Mouse (Mus musculus) ovary, postnatal 36 days (tissue): ENCODE measurements at regions not wholly inside any gene's neighbourhood (a gene's known extent, or its start where the extent isn't known, plus 50 kb on each side); places are given as distances from the start of the nearest gene placed in this dataset.
A peak's percentile ranks its signal among the peaks of the same experiment; 100 is the strongest.

Experiments used
- DNase-seq: peaks from one replicate; pipeline ENCODE4 v3.0.0; 2022; ENCODE audit warnings: low spot score, mixed read lengths

GRCm38 (mm10) chr2:30525295-30525694 lies 51.3 kb upstream of the Ier5l start:
- no peak for DNase-seq

- no peak for DNase-seq
These were observed 51.8 kb upstream of the Ier5l start for GRCm38 (mm10) chr2:30525831-30526230.

- DNase-seq = no peak
These were observed 53.5 kb upstream of the Ier5l start for GRCm38 (mm10) chr2:30527495-30527894.

- DNase-seq = no peak
These were observed 58.9 kb upstream of the Ier5l start for GRCm38 (mm10) chr2:30532948-30533347.

- no peak for DNase-seq
These were observed 59.3 kb upstream of the Ier5l start for GRCm38 (mm10) chr2:30533367-30533766.

- DNase-seq = no peak
These were observed 60.4 kb upstream of the Cstad start for GRCm38 (mm10) chr2:30534485-30534884.

- DNase-seq = no peak
These were observed 55.5 kb upstream of the Cstad start for GRCm38 (mm10) chr2:30539305-30539704.

- DNase-seq = no peak
These were observed 53.3 kb upstream of the Cstad start for GRCm38 (mm10) chr2:30541541-30541940.

GRCm38 (mm10) chr2:30544782-30545435 lies 49.9 kb upstream of the Cstad start:
- peak; percentile 86 for DNase-seq
